In the genomic region with DNA sequence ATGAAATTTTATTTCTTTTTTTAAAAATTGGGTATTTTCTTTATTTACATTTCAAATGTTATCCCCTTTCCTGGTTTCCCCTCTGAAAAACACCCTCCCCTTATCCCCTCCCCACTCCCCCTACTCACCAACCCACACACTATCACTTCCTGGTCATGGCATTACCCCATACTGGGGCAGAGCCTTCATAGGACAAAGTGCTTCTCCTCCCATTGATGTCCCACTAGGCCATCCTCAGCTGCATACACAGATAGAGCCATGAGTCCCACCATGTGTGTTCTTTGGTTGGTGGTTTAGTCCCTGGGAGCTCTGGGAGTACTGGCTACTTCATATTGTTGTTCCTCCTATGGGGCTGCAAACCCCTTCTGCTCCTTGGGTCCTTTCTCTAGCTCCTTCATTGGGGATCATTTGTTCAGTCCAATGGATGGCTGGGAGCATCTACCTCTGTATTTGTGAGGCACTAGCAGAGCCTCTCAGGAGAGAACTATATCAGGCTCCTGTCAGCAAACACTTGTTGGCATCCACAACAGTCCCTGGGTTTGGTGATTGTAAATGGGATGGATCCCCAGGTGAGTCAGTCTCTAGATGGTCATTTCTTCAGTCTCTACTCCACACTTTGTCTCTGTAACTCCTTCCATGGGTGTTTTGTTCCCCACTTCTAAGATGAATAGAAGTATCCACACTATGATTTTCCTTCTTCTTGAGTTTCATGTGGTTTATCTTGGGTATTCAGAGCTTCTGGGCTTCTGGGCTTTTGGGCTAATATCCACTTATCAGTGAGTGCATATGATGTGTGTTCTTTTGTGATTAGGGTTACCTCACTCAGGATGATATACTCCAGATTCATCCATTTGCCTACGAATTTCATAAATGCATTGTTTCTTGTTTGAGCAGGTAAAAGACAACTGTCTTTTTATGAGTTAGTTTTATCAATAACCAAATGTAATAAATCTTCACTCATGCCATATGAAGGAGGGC, we compare ENCODE assay signal across 9 mouse cellular contexts. TPM values are rescaled to one million over a fixed set of nuclear protein-coding genes. Genes with fewer than 3 reads are reported as not detected.
DNase-seq lines count a peak whose midpoint lies in the region; ATAC-seq and TF ChIP-seq lines count a peak whose summit lies in the region.
"Not testable (repeated sequence)": the region's sequence is repeated elsewhere in the genome, so short reads cannot be mapped to it uniquely, and the experiment has no call there.
"Had no signal": no experiment of that assay in that cellular context is flagged by ENCODE, and none has a peak within 500 bp of the region (broad histone marks: within the 10 kb centered on the region; RNA-seq: fewer than 3 reads in every experiment).

No protein-coding gene starts in this region.

- ATAC-seq in G1E (ENCODE audit: extremely low read depth, insufficient number of reproducible peaks, low FRiP score, poor library complexity, severe bottlenecking) = 0 out of 2 replicates have a peak, but pooled peaks have one; percentile 35
- peak; percentile 86 for ATAC-seq in liver, embryonic 11.5 days (replicated peaks; ENCODE audit: low FRiP score)
- ATAC-seq in liver, embryonic 13.5 days (ENCODE audit: low read depth) = peak; percentile 88
- peak; percentile 77 for ATAC-seq in liver, embryonic 15.5 days (ENCODE audit: insufficient read depth)
- peak; percentile 60; the same call in 1 of the 2 replicates for ATAC-seq in liver, postnatal 0 days

- H3K4me2 ChIP-seq in liver, embryonic 11.5 days; liver, postnatal 0 days (ENCODE audit: low read depth, low read length): not testable (repeated sequence)
- H3K4me2 ChIP-seq in liver, embryonic 13.5 days = peak overlapping the region; percentile 29
- peak overlapping the region; percentile 32 for H3K4me2 ChIP-seq in liver, embryonic 15.5 days

- H3K4me1 ChIP-seq in G1E (ENCODE audit: insufficient read depth, low read depth, low read length) = peaks cover 48% of the 10 kb centered on the region
- H3K4me1 ChIP-seq in liver, embryonic 11.5 days (replicated peaks; ENCODE audit: control insufficient read depth, insufficient read depth, low read length); liver, postnatal 0 days (ENCODE audit: insufficient read depth): not testable (repeated sequence)
- peaks cover 30% of the 10 kb centered on the region for H3K4me1 ChIP-seq in liver, embryonic 13.5 days (replicated peaks)
- peaks cover 26% of the 10 kb centered on the region for H3K4me1 ChIP-seq in liver, embryonic 15.5 days (replicated peaks)

- H3K9ac ChIP-seq in liver, embryonic 11.5 days (ENCODE audit: low read depth, low read length); liver, embryonic 13.5 days; liver, embryonic 15.5 days; liver, postnatal 0 days (replicated peaks): not testable (repeated sequence)

- not testable (repeated sequence) for H3K4me3 ChIP-seq in G1E (ENCODE audit: low read depth, low read length); liver, embryonic 11.5 days (ENCODE audit: low read depth, low read length); liver, embryonic 13.5 days (replicated peaks); liver, embryonic 15.5 days (replicated peaks); liver, postnatal 0 days (ENCODE audit: low read depth, low read length)

- 43% methylated on average over 1 of the region's 1 CpGs for WGBS in liver, embryonic 11.5 days
- 25% methylated on average over 1 of the region's 1 CpGs for WGBS in liver, embryonic 13.5 days (ENCODE audit: insufficient replicate concordance)
- 33% methylated on average over 1 of the region's 1 CpGs for WGBS in liver, embryonic 15.5 days (ENCODE audit: insufficient replicate concordance)
- WGBS in liver, postnatal 0 days (ENCODE audit: insufficient replicate concordance) = 65% methylated on average over 1 of the region's 1 CpGs

- not testable (repeated sequence) for H3K9me3 ChIP-seq in G1E (replicated peaks); liver, embryonic 11.5 days (ENCODE audit: control insufficient read depth, low read length); liver, embryonic 13.5 days (replicated peaks); liver, embryonic 15.5 days (replicated peaks); liver, postnatal 0 days (ENCODE audit: low read length)

- H3K27ac ChIP-seq in liver, embryonic 11.5 days (ENCODE audit: low read depth, low read length); liver, postnatal 0 days (ENCODE audit: low read depth): not testable (repeated sequence)
- peak overlapping the region; percentile 86 for H3K27ac ChIP-seq in liver, embryonic 13.5 days
- H3K27ac ChIP-seq in liver, embryonic 15.5 days (replicated peaks) = peak overlapping the region; percentile 78

- H3K27me3 ChIP-seq in G1E (ENCODE audit: insufficient read depth, low read length); liver, embryonic 11.5 days (replicated peaks; ENCODE audit: control insufficient read depth, insufficient read depth, low read length); liver, embryonic 13.5 days; liver, embryonic 15.5 days; liver, postnatal 0 days (ENCODE audit: insufficient read depth, low read length): not testable (repeated sequence)

- not testable (repeated sequence) for DNase-seq in G1E (ENCODE audit: low spot score); liver, embryonic 11.5 days (ENCODE audit: low spot score); liver, postnatal 0 days
- peak; percentile 49 for DNase-seq in MEL-GATA-1-ER (ENCODE audit: extremely low read depth, low read depth)
- peak; percentile 70 for DNase-seq in c-Kit-negative CD71-positive TER-119-positive erythroid progenitor cells, embryonic 14.5 days (ENCODE audit: low read depth, low spot score)
- DNase-seq in c-Kit-positive CD71-positive TER-119-positive erythroid progenitor cells, embryonic 14.5 days (ENCODE audit: low spot score) = peak; percentile 83
- peak; percentile 39 for DNase-seq in liver, embryonic 13.5 days

- not testable (repeated sequence) for TF ChIP-seq CTCF in G1E (IDR thresholded peaks at IDR 0.05; ENCODE audit: low read depth, low read length); liver, postnatal 0 days (IDR thresholded peaks at IDR 0.05; ENCODE audit: low read depth)

- TF ChIP-seq EP300 in liver, postnatal 0 days (IDR thresholded peaks at IDR 0.05; ENCODE audit: low read depth) = peak; percentile 67; the same call in 1 of the 2 replicates

- not testable (repeated sequence) for H3K36me3 ChIP-seq in G1E (replicated peaks); liver, embryonic 11.5 days (ENCODE audit: control insufficient read depth, insufficient read depth, low read length); liver, embryonic 13.5 days; liver, embryonic 15.5 days (replicated peaks); liver, postnatal 0 days (replicated peaks; ENCODE audit: insufficient read depth, low read length)

RNA-seq across cellular contexts. Expression of gene Acyp2, which starts 27.7 kb away (rescaled TPM):
- total RNA-seq in G1E (2014; fragmentation: Nextera tagmentation) (1.8 TPM in 1 of 2 replicates, not detected in the other), G1E (2017) (5.8 and 6.0 TPM in 2 replicates)
- polyA plus RNA-seq in G1E (2012) = 0.10 and 0.76 TPM in 2 replicates
- 4.7 and 7.2 TPM in 2 replicates for polyA plus RNA-seq in liver, embryonic 11.5 days (2014; fragmentation: Nextera tagmentation; extraction: Ambion mirVana)
- polyA plus RNA-seq in liver, embryonic 13.5 days (2015; fragmentation: Nextera tagmentation; extraction: Ambion mirVana) = 6.0 and 6.8 TPM in 2 replicates
- polyA plus RNA-seq in liver, embryonic 15.5 days (2015; fragmentation: Nextera tagmentation; extraction: Ambion mirVana) = 2.3 and 2.7 TPM in 2 replicates
- 3.9 and 4.0 TPM in 2 replicates for polyA plus RNA-seq in liver, postnatal 0 days (2015; fragmentation: Nextera tagmentation; extraction: Ambion mirVana)
- polyA plus RNA-seq: Patski had no signal

Comparison
In these comparisons a context has a peak if more than half of its experiments do, and no peak if none do; other contexts are left out.
1. ATAC-seq: peak in every context shown above with its lines; median percentile 88 in liver, embryonic 13.5 days; 86 in liver, embryonic 11.5 days; 77 in liver, embryonic 15.5 days; 60 in liver, postnatal 0 days; 35 in G1E.